Mouse (Mus musculus) heart, adult 9 months (tissue): ENCODE measurements around the gene 1700122O11Rik.

Experiments
- DNase-seq, 2 experiments: peaks; one replicate each; pipeline ENCODE4 v3.0.0; 2022; ENCODE audit warnings: low spot score in 2 of 2

1700122O11Rik gene

GRCm38 (mm10) chr17:48038193-48038592 lies at the start of gene 1700122O11Rik:
TSS of gene 1700122O11Rik (minus strand) at chr17:48038293.
- no peak for DNase-seq

GRCm38 (mm10) chr17:48080626-48081025 lies 42.5 kb upstream of the 1700122O11Rik start:
- DNase-seq, result no peak

- DNase-seq, result no peak
Measured at GRCm38 (mm10) chr17:48067729-48068128, 29.6 kb upstream of the 1700122O11Rik start.

GRCm38 (mm10) chr17:48067083-48067614 lies 29.1 kb upstream of the 1700122O11Rik start:
- no peak for DNase-seq

GRCm38 (mm10) chr17:48065081-48065501 lies 27.0 kb upstream of the 1700122O11Rik start:
- DNase-seq, result no peak

GRCm38 (mm10) chr17:48064196-48064843 lies 26.2 kb upstream of the 1700122O11Rik start:
- DNase-seq, result no peak

- peak in 1 of 2 experiments; percentile 11 for DNase-seq
Measured at GRCm38 (mm10) chr17:48057382-48057781, 19.3 kb upstream of the 1700122O11Rik start.

- DNase-seq, result no peak
Measured at GRCm38 (mm10) chr17:48055076-48055816, 17.2 kb upstream of the 1700122O11Rik start.

- no peak for DNase-seq
Measured at GRCm38 (mm10) chr17:48053646-48054045, 15.6 kb upstream of the 1700122O11Rik start.

GRCm38 (mm10) chr17:48052338-48053067 lies 14.4 kb upstream of the 1700122O11Rik start:
- DNase-seq, result no peak

GRCm38 (mm10) chr17:48051638-48052337 lies 13.7 kb upstream of the 1700122O11Rik start:
- no peak for DNase-seq

GRCm38 (mm10) chr17:48045631-48046030 lies 7.5 kb upstream of the 1700122O11Rik start:
- peak in 1 of 2 experiments; percentile 57 for DNase-seq

GRCm38 (mm10) chr17:48043154-48043880 lies 5.2 kb upstream of the 1700122O11Rik start:
- no peak for DNase-seq

- DNase-seq, result peak; percentile 47 to 60
Measured at GRCm38 (mm10) chr17:48041351-48042287, 3.5 kb upstream of the 1700122O11Rik start.

GRCm38 (mm10) chr17:48039232-48039866 lies 1.3 kb upstream of the 1700122O11Rik start:
- DNase-seq, result peak; percentile 72 to 76

- DNase-seq, result no peak
Measured at GRCm38 (mm10) chr17:48036921-48037320, 1.2 kb downstream of the 1700122O11Rik start.

- no peak for DNase-seq
Measured at GRCm38 (mm10) chr17:48031521-48032430, 6.3 kb downstream of the 1700122O11Rik start.

- no peak for DNase-seq
Measured at GRCm38 (mm10) chr17:48029241-48029640, 8.9 kb downstream of the 1700122O11Rik start.
